Mouse (Mus musculus) lung, postnatal 10 days (tissue): ENCODE data around the gene Os9.
"Not testable (repeated sequence)": the region's sequence is repeated elsewhere in the genome, so short reads cannot be mapped to it uniquely, and the experiment has no call there.

Source experiments
- DNase-seq: peaks from one replicate; pipeline ENCODE4 v3.0.0; 2021

The Os9 gene

GRCm38 (mm10) chr10:127079665-127080391 is 41.1 kb downstream of the Os9 start:
- DNase-seq: peak; percentile 37

DNA sequence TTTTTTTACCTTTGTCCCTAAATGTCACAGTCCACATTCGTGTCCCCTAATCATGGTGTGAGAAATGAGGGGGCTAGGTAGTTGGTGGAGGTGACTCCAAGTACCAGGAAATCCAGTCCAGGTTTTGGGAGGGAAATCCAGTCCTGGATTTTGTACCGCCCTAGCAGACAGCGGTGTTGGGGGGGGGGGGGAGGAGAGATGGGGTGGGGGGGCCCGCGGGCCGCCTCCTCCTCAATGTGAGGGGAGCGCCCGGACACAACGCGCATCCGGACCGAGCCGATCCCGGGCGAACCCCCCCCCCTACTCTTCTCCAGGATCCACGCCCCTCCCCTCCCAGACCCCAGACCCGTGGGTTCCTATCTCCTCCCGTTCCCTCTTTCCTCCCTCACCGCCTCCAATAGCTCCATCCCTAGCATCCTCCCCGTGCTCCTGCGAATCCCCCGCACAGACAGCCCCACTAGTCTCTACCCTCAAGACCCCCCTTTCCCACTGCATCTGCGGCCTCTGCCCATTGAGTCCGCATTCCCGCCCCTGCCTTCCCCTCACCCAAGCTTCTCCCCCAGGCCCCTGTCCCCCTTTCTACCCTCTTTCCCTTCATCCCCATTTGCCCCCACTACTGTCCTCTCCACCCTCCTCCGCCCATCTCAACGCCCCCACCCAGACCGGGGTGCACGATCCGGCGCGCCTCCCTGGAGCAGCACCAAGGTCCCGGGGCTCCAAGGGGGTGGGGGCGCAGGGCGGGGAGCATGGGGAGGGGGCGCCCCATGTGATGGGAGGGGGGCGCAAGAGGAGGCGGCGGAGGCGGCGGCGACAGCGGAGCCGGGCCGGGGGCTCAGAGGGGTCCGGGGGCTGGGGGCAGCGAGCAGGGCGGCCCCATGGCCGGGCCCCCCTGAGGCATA is 42.0 kb downstream of the Os9 start:
- DNase-seq: no peak

DNA sequence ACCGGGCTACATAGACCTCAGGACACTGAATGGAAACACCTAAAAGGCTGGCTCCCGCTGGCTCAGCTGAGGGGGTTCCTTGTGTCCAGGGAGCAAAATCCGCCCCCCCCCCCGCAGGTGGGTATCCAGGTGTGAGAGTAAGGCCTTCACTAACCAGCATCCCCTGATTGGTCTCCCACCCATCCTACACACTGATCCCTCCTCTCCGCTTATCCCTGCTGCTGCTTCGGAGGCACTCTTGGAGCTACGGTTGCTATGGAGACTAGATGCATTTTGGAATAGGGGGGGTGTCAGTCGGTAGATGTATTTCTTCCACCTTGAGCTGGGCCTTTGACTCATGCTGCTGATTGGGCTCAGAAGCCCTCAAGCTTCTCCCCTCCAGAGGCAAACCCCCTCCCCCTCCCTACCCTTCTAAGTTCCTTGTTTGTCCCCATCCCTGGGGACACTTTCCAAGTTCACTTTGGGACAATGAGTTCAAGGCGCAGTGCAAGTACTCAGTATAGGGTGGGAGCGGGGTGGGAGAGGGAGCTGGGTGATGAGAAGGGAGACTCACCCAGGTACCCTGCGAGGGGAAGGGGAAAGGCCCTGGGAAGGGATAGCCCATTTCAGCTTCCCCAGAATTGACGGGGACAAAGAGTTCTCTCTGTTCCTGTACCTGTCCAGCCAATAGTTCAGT is 42.8 kb downstream of the Os9 start:
- no peak for DNase-seq

DNA sequence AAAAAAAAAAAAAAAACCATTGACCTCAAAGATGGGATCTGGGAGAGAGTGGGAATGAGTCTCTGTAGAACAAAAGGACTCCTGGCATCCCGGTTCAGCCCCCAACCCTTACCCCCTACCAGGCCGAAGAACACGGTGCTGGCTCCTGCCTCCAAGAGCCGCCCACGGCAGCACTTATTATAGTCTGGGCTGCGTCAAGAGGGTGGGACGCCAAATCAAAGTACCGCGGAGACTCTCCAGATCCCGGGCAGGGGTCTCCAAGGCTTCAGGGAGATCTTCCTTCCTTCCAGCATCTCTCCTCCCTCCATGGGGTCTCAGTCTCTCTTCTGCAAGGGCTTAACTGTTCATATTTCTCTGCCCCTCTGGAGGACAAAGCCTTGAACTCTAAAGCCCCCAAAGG is 43.4 kb downstream of the Os9 start:
- DNase-seq: no peak

- no peak for DNase-seq
Measured at GRCm38 (mm10) chr10:127076082-127076481, 44.8 kb downstream of the Os9 start.

- no peak for DNase-seq
Measured at GRCm38 (mm10) chr10:127075651-127076050, 45.3 kb downstream of the Os9 start.

DNA sequence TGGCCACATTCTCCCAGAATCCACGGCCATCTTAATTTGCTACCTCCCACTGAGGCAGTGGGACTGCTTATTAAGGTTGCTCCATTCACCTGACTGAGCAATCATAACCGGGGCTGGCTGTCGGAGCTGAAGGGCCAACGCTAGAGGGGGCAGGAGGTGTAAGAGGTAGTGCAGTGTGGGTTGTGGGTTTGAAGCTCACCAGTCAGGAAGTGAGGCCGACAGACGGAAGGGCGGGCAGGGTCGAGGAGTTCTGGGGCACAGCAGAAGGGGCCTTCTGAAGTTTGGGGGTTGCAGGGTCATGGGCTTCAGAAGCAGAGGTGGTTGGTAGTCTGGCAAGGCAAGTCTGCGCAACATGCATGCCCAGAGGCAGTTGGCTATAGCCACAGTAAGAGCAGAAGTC is 45.9 kb downstream of the Os9 start, which contains the start of gene Agap2:
Gene Agap2, plus strand, starts transcription at position 205 of the 400 bp plus-strand sequence.
- DNase-seq: peak; percentile 29

DNA sequence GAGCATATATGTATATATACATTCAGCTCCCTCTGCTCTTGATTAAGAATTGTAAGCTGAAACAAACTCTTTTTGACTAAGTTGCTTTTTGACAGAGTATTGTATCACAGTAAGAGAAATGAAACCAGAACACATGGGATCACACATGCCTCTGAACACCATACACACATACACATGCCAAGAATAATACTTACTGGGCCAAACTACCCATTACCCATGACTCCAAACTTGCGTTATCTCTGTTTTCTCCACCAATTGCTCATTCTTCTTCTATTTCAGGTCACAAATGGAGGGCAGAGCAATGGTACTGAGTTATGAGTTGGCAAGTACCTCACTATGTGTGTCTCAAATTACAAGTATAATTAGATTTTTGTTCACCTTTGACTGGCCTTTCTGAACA is 47.0 kb downstream of the Os9 start:
- DNase-seq: no peak

DNA sequence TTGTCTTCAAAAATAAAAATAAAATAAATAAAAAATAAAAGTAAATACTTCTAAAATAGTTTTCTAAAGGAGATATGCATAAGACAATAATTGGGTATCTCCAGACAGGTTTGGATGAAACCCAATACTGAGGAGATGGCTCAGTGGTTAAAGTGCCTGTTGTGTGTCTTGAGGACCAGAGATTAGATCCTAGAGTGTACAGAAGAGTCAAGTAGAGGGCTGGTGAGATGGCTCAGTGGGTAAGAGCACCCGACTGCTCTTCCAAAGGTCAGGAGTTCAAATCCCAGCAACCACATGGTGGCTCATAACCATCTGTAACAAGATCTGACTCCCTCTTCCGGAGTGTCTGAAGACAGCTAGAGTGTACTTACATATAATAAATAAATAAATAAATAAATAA is 48.0 kb downstream of the Os9 start:
- DNase-seq: not testable (repeated sequence)

- not testable (repeated sequence) for DNase-seq
Measured at GRCm38 (mm10) chr10:127072270-127072669, 48.7 kb downstream of the Os9 start.

DNA sequence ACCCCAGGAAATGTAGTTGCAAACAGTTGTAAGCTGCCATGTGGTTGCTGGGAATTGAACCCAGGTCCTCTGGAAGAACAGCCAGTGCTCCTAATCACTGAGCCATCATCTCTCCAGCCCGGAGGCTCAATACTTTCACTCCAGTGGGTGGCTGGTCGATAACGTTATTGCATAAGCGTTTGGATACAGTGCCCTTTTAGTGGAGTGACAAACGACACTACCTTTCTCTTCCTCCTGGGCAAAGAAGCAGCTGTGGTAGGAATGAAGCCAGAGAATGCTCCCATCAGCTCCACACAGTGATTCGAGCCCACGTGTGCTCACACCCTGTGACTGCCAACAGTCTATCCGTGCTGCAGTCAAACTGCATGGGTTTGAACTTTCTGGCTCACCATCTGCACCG is 49.7 kb downstream of the Os9 start:
- no peak for DNase-seq

- peak; percentile 96 for DNase-seq
Measured at GRCm38 (mm10) chr10:127070190-127071121, 50.5 kb downstream of the Os9 start, which contains the start of gene Tspan31. Tspan31 (minus strand) TSS chr10:127070264.

DNA sequence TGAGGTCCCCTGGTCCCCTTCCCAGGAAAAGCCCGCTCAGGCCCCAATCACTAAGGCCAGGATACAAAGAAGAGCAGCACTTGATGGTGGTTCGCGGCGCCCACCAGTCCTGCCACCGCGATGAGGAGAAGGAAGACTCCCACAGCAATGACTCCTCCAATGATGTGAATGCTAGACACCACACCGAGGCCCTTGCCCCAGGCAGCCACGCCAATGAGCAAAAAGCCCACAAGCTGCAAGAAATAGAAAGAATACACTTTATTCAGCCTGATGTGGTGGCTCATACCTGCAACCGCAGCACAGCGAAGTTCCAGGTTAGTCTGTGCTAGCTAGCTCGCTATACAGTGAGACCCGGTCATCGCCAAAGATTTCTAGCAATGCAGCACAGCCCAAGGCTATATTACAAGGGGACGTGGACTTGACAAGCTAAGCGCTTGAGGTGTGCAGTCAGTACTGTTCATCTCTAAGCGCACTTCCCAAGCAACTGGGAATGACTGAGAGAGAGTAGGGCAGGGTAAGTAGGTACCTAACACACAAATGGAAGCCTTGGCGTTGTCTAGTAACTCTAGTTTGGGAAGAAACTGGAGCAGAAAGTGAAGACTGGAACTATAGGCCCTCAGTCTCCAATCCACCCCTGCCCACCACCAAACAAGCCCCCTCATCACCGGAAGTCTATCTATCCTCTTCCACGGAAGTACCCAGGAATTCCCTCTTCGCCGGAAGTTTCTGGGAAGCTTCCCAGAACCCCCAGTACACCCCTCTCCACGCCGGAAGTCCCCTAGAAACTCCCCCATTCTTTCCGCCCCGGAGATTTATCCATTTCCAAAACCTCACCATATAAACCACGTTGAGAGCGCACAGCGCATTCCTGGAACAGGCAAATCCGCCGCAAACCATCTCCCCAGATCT is 51.4 kb downstream of the Os9 start:
- no peak for DNase-seq

DNA sequence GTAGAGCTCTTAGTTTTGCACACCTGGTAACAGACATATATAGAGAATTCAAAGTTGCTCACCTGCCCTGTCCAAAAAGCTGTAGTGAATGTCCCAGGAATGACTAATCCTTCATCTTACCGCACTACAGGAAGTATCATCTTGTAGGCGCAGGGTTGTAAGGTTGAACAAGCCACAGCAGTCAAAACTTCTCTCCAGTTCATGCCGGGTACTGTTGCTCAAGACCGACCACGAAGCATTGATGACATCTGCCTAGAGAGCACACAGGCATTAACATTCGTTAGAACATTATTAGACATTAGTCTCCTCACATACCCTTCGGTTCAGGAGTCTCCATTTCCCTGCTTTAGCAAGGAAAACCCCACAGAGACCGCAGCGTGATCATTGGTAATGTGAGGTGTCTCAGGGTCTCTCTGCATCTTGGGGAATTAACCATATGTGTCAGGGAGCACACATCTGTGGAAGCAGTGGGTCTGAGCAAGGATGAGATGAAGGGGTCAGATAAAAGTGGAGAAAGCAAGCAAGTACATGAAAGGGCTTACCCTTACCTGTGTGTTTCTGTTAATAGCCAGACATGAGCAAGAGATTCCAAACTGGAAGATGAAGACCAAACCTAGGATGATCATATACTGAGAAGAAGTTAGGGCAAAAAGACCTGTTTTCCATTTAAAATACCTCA is 52.4 kb downstream of the Os9 start:
- no peak for DNase-seq

DNA sequence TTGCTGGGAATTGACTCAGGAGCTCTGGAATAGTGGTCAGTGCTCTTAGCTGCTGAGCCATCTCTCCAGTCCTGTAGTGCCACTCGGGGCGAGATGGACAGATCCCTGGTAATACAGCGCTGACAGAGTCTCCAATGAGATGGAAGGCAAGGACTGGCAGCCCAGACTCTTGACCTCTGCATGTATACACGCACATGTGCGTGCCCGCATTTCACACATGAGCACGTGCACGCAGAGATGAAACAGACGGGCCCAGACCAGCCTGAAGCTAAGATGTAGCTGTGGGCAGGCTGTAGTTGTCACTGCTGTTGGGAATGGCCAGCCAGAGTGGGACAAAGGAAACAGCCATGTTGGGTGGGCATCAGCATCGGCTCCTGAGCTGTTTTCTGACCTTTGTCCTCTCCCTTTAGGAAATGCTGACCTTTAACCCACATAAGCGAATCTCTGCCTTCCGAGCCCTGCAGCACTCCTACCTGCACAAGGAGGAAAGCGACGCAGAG is 54.4 kb downstream of the Os9 start:
- no peak for DNase-seq

GRCm38 (mm10) chr10:127065981-127066380 is 55.0 kb downstream of the Os9 start:
- no peak for DNase-seq

- DNase-seq: no peak
Measured at GRCm38 (mm10) chr10:127063913-127064870, 56.7 kb downstream of the Os9 start.

- DNase-seq: peak; percentile 98
Measured at GRCm38 (mm10) chr10:127063239-127063872, 57.6 kb downstream of the Os9 start, which contains the start of gene Cdk4. Cdk4 (plus strand) TSS chr10:127063534.
